Mouse (Mus musculus) neural tube, embryonic 10.5 days (tissue): ENCODE results near the gene Cnmd.

Experiments used
- DNase-seq: peaks from one replicate; pipeline ENCODE4 v3.0.0-alpha.2; 2017; ENCODE audit warnings: low spot score; ENCODE audit errors: extremely low spot score

Cnmd gene

DNA sequence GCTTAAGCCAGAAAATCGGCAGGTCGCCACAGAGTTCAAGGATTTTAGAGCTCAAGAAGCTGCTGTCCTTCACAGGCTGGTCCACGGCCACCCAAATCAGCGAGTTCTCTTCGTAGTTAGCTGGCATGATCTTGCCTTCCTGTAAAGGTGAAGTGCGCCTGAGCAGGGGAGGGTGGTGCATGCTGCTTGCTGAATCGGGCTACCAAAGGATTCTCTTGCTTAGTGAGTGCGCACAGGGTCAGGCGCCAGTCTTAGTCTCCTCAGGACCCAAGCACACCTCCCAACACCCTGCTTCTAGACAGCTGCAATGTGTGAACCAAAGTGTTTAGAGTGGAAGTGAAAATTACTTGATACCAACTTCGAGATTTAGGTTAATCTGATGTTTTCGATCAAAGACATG, 16.6 kb downstream of the Cnmd start:
- DNase-seq = no peak

DNA sequence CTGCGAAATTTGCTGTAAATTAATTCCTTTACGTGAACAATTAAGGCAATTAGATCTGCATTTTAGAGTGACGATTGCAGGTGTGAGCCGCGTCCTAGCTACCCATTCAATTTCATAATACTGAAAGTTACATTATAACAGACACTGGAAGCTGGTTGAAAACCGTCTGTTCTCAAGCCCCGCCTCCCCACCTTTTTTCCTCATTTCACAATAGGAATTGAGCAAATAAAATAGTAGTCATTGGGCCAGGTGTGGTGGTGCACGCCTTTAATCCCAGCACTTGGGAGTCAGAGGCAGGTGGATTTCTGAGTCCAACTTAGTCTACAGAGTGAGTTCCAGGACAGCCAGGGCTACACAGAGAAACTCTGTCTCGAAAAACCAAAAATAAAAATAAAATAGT, 19.9 kb downstream of the Cnmd start:
- no peak for DNase-seq

DNA sequence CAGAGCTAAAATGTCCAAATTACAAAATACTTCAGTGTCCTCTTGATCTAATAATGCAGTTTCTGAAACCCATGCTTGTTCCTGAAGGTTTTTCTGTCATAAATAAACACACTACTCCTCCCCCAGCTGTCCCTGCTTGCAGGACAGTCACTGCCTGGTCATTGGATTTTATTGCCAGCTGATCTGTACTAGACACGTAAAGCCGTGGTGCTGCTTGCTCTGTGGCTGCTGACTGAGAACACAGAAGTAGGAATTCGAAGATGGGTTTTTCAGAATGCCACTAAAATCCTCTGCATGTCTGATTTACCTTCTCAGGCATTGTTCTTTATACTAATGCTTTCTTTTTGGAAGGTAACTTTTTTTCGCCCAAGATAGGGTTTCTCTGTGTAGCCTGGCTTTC, 25.2 kb downstream of the Cnmd start:
- DNase-seq = no peak

DNA sequence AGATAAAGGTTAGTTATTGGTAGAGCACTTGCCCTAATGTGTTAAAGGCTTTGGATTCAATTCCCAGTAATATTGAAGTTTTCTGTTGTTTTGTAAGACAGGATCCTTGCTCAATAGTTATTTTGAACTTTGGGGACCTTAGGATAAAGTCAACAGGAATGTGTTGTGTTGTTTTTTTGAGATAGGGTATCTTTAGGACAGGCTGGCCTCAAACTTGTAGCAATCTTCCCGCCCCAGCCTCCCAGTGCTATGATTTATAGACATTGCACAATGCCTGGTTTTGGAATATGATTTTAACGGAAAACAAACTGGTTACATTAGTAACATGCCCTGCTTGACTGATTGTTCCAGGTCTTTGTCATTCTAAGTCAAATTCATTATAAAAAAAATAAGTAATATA, 28.8 kb downstream of the Cnmd start:
- no peak for DNase-seq

DNA sequence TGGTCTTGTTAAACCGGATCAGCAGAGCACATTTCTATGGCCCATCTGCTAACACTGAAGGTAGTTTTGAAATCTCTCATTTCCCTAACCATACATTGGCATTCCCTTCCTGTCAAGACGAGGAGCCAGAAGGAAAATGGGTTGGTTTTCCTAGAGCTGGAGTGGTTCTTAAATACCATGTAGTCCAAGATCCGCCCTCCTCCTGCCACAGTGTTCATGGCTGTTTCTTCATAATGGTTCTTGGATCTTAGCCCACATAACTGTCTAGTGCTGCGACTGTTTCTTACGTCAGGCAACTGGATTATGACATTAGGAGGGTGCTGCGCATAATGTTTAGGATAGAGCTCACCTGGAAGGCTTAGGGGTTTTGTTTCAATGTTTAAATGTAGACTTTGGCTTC, 29.6 kb downstream of the Cnmd start:
- no peak for DNase-seq

DNA sequence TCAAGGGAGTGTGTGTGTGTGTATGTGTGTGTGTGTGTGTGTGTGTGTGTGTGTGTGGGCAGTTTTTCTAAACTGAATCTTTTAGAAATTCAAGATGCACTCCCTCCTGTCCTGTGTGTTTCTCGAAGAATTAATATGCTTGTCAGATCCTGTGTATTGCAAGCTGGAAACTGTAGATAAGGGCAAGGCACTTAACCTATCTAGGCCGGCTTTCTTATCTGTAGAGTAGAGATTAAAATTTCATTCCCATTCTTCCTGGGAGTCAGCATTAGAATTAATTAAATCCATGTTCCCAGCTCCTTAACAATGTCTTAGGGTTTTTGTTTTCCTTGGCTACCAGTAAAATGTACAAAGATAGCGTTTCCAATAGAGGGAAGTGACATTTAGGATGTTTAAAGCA, 40.8 kb downstream of the Cnmd start:
- no peak for DNase-seq

DNA sequence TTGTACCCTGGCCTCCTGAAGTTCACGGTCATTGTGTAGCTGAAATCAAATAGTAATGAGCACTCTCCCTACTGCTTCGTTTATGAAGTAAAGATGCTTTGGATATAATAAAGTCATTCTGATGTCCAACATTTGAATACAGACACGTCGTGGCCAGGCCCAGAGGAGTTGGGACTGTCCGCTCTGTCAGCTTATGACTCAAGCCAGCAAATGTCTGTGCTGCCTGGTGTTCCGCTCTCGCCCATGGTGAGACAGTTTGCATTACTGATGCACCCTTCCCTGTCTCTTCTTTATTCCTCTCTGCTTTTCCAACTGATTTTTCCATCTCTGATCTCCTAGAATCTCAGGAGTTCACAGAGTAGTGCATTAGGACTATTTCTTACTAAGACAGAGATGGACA, 42.2 kb downstream of the Cnmd start:
- no peak for DNase-seq

DNA sequence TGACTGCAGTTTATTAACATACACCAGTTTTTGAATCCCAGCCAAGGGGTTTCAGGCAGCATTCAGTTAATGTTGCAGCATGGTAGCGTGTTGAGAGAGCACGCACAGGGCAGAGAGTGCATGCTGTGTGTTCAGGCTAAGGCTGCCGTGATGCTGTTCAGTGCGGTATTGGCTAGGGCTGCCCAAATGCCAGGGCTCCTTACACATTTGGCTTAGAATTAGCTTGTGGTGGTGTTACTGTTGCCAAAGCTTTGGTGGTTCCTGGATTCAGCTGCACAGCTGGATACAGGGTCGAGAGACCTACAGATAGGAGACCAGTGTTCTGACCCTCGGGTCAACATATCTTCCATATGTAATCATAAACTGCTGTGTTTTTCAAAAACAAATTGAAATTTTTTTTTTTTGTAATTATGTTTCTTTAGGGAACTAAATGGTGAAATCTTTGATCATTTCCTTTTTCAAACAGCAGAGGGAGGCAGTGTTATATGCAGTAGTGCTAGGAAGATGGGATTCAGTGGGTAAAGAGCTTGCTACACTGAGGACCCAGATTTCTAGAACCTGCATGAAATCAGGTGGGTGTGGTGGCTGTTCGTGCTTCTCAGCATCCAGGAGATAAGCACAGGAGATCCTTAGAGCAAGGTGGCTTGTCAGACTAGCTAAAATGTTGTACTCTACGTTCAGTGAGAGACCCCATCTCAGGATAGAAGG, 44.7 kb downstream of the Cnmd start:
- DNase-seq = no peak

DNA sequence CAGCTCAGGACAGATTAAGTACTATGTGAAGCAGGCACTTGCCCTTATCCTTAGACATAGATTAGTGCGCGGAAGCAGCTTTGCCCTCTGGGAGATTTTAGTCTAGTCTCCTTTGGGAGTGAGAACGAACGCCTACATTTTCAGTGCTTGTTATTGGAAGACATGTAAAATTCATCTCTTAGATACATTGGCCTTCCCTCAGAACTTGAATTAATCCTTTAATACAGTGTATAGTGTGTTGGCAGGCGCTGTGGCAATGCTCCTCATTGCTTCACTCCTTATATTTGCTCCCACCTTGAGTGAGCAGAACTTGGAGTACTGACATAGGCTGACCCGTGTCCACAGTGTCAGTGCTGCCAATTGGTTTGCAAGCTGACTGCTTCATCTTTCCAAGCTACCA, 53.7 kb downstream of the Cnmd start:
- no peak for DNase-seq

DNA sequence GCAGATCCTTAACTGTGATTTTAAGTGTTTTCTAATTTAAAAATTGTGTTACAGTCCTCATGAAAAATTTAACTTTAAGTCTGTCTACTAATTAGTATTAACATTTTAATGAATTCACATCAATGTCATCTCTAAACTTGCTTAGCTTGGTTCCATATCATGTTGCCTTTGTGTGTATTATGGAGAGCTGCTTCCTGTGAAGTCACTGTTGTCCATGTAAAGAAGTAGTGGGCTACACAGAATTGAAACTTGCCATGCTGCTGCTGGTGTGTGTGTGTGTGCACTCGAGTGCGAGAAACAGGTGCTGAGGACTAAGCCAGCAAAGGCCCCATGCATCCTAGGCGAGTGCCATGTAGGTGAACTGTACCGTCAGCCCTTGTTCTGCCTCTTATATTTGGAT, 54.6 kb downstream of the Cnmd start:
- no peak for DNase-seq

DNA sequence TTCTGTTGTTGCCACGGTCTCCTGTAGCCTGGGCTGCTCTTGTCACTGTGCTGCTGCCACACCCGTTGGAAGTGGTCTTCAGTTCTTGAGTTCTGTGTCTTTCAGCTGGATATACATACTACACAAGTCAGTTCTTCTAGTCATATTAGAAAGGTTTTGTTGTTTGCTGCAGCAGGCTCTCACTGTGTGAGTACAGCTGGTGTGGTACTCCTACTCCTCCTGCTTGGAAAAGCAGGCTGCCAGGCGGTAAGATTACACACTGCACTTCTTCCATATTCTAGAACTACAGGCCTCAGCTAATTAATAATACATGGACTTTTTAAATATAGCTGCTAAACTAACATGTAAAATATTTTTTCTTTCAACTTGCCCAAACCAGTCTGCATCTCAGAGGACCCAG, 55.1 kb downstream of the Cnmd start:
- no peak for DNase-seq

DNA sequence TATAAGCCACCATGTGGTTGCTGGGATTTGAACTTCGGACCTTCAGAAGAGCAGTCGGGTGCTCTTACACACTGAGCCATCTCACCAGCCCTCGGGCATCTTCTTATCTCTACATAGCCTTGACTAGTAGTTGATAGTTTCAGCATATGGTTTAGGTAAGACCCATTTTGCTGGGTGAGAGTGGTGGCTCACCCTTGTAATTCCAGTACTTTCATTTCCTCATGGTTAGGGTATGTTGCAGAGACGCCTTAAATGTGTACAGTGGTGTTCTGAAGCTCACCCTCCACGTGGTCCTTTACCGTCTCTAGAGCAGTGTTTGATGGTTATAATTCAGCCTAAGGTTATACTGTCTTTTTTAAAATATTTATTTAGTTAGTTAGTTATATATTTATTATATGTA, 55.6 kb downstream of the Cnmd start:
- DNase-seq = no peak

DNA sequence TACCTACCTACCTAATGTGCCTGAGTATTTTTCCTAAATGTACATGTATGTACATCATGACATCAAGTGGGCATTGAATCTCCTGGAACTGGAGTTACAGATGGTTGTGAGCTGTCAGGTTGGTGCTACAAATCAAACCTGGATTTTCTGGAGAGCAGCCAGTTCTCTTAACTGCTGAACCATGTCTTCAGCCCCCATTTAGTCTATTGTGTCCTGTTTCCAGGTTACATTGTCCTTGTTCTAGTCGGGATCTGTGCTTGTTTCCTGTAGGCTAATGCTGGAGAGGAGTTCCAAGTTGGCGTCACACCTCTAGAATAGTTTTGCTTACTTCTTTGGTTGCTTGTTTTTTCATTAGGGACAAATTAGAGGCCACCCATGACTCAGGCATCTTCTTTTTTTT, 56.1 kb downstream of the Cnmd start:
- DNase-seq = no peak

DNA sequence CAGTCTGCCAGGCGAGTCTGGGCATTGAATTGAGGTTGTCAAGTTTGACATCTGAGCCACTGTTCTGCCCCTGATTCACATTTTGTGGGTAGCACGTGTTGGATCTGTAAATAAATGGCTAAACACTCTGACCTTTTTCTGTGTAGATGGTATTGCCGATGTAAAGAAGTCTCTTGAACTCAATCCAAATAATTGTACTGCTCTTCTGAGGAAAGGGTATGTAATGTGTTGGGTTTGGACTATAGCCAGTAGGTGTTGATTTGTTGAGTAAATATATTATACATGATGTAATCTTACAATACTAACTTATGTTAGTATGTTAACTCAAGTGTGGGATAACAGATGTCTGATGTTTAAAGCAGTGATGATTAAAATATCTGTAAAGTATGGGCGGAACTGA, 65.4 kb downstream of the Cnmd start:
- no peak for DNase-seq

DNA sequence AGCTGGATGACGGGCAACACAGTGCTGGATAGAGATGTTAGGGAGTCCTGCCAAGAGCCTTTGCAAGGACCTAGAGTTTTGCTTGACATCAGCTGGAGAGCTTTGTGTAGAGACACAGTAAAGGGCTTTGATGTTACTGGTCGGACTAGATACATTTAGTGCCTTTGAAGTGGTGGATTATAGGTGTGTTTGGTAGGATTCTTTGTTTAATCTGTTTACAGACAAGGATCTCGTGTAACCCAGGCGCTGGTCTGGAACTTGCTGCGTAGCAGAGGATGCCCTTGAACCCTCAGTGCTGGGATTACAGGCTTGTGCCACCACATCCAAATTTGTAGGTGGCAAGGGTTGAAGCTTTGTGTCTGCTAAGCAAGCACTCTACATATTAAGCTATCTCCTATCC, 67.9 kb downstream of the Cnmd start:
- no peak for DNase-seq

DNA sequence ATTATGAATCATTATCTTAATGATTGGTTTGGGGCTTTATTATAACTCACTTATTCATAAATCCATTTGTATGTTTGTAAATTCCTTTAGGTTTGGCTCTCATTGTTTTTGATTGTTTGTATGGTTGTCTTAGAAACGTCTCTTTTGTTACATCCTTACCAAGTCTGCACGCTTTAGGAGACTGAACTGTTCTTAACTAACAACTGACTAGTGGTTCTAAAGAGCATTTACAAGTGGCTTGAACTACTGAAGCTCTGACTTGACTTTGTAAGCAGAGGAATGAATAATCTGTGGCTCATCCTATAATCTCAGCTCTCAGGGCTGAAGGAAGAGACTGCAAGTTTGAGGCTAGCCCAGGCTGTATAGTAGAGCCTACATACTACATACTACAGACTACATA, 70.4 kb downstream of the Cnmd start:
- no peak for DNase-seq

DNA sequence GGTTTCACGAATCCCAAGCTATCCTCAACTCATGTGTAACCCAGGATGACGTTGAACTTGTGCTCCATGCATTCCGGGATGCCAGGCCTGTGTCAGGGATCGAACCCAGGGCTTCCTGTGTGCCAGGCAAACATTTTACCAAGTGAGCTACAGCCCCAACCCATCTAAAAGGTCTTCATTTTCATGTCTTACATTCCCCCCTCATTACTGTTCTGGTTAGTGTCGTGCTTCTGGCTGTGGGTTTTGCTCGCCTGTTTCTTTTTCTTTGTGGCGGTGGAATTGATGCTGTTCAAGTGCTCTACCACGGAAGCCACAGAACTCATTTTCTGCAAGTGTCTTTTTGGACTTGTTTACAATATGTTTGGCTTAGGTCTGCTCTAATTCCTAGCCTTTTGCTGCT, 71.1 kb downstream of the Cnmd start:
- DNase-seq = no peak

DNA sequence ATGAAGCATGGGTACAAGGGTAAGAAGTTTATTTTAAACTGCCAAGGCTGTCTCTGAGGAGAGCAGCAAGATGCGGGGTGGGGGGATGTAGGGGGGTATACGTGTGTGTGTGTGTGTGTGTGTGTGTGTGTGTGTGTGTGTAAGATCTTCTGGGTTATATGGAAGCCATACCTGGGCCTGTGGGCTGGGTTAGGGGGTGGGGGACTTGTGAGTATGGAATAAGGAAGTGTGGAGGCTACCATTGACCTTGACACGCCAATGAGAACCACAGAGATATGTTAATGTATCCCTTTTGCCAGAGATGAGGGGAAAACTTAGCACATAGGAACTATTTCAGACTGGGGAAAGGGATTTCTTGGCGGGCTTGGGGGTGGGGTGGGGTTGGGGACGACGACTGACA, 72.6 kb downstream of the Cnmd start:
- DNase-seq = no peak

DNA sequence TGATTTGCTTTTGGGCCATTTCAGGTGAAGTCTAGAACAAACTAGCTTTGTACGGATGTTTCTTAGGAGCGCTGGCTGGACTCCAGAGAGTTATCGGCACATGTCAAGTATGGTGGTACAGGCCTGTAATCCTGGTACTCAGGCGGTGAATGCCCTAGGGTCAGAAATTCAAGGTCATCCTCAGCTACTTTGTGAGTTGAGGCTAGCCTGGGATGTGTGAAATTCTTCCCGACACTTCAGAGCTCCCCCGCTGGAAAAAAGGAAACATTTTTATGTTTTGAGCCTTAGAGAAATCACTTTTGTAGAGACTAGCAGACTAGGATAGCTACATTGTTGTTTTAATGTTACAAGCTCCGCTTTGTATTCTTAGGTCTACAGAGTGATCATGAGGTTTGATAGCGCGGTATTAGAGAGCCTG, 73.4 kb downstream of the Cnmd start:
- no peak for DNase-seq

DNA sequence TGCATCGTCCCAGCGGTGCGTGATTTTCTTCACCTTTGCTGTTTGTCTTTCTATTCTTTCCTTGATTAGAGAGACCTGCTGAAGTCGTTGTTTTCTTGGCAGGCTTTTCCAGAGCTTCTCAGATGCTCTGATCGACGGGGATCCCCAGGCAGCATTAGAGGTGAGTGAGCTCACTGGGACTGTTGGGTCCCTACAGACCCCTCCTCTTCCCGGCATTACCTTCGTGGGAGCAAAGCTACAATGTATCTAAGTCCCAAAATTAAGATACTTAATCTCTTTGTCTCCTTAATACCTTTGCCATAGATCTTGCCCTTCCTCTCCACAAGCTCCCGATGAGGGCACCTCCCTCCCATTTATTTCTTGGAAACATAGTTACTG, 74.1 kb downstream of the Cnmd start:
- no peak for DNase-seq
